Mouse (Mus musculus): ENCODE results near the gene Bpifa1. TPM values are rescaled to one million over a fixed set of nuclear protein-coding genes. Genes with fewer than 3 reads are reported as not detected.
"Not testable (repeated sequence)": the region's sequence is repeated elsewhere in the genome, so short reads cannot be mapped to it uniquely, and the experiment has no call there.

Bpifa1 gene
- total RNA-seq (2018; cell fraction: chromatin; rRNA removed) = not detected
- not detected for total RNA-seq (2018; cell fraction: cytosol; rRNA removed)
- total RNA-seq (2018; cell fraction: nucleus; rRNA removed) = not detected
- not detected in 3 replicates for polyA plus RNA-seq (2018)

GRCm38 (mm10) chr2:154142580-154142979 is at the start of gene Bpifa1:
Gene Bpifa1 (plus strand): TSS chr2:154142880.
- H3K79me2 ChIP-seq (ENCODE audit: inconsistent target) = no peaks in the 10 kb centered on the region
- H3K4me3 ChIP-seq (ENCODE audit: inconsistent target) = no peak within 1 kb of the TSS
- H3K36me3 ChIP-seq (ENCODE audit: inconsistent target) = no peaks in the 10 kb centered on the region
- 95% methylated on average over 4 of the region's 4 CpGs for WGBS (ENCODE audit: missing documents)
- no peak within 1 kb of the TSS for H3K27ac ChIP-seq

GRCm38 (mm10) chr2:154097734-154098133 is 44.9 kb upstream of the Bpifa1 start:
- 43% methylated on average over 1 of the region's 1 CpGs for WGBS (ENCODE audit: missing documents)
- H3K36me3 ChIP-seq (ENCODE audit: inconsistent target) = no peaks in the 10 kb centered on the region
- H3K4me3 ChIP-seq (ENCODE audit: inconsistent target) = no peak overlapping the region
- no peak overlapping the region for H3K27ac ChIP-seq
- no peaks in the 10 kb centered on the region for H3K79me2 ChIP-seq (ENCODE audit: inconsistent target)

- 79% methylated on average over 3 of the region's 3 CpGs for WGBS (ENCODE audit: missing documents)
- Histone ChIP-seq H3K4me3 (ENCODE audit: inconsistent target) (no peak overlapping the region), H3K27ac (no peak overlapping the region), H3K79me2 (ENCODE audit: inconsistent target) (no peaks in the 10 kb centered on the region), H3K36me3 (ENCODE audit: inconsistent target) (no peaks in the 10 kb centered on the region)
These were observed 25.3 kb upstream of the Bpifa1 start for GRCm38 (mm10) chr2:154117381-154117780.

- no peaks in the 10 kb centered on the region for H3K79me2 ChIP-seq (ENCODE audit: inconsistent target)
- H3K27ac ChIP-seq = no peak within 1 kb of the TSS
- no peak within 1 kb of the TSS for H3K4me3 ChIP-seq (ENCODE audit: inconsistent target)
- H3K36me3 ChIP-seq (ENCODE audit: inconsistent target) = no peaks in the 10 kb centered on the region
- WGBS (ENCODE audit: missing documents) = 80% methylated on average over 2 of the region's 2 CpGs
These were observed 12.6 kb upstream of the Bpifa1 start, which contains the start of gene Bpifa3 for GRCm38 (mm10) chr2:154130120-154130519. Gene Bpifa3 (plus strand): TSS chr2:154130336.

- Histone ChIP-seq H3K79me2 (ENCODE audit: inconsistent target) (no peaks in the 10 kb centered on the region), H3K27ac (no peak overlapping the region), H3K4me3 (ENCODE audit: inconsistent target) (no peak overlapping the region), H3K36me3 (ENCODE audit: inconsistent target) (no peaks in the 10 kb centered on the region)
- WGBS (ENCODE audit: missing documents) = 96% methylated on average over 3 of the region's 3 CpGs
These were observed 1.1 kb downstream of the Bpifa1 start for GRCm38 (mm10) chr2:154143735-154144134.

- Histone ChIP-seq H3K79me2 (ENCODE audit: inconsistent target) (no peaks in the 10 kb centered on the region), H3K4me3 (ENCODE audit: inconsistent target) (no peak overlapping the region), H3K27ac (no peak overlapping the region), H3K36me3 (ENCODE audit: inconsistent target) (no peaks in the 10 kb centered on the region)
- WGBS (ENCODE audit: missing documents) = 82% methylated on average over 4 of the region's 4 CpGs
These were observed 4.8 kb downstream of the Bpifa1 start for GRCm38 (mm10) chr2:154147496-154147895.

GRCm38 (mm10) chr2:154158433-154158832 is 15.8 kb downstream of the Bpifa1 start:
- WGBS (ENCODE audit: missing documents) = 44% methylated on average over 3 of the region's 3 CpGs
- Histone ChIP-seq H3K4me3 (ENCODE audit: inconsistent target) (no peak overlapping the region), H3K36me3 (ENCODE audit: inconsistent target) (no peaks in the 10 kb centered on the region)

GRCm38 (mm10) chr2:154162307-154162706 is 19.6 kb downstream of the Bpifa1 start, which contains the start of gene Bpifa5:
Gene Bpifa5 (plus strand): TSS chr2:154162607.
- Histone ChIP-seq H3K4me3 (ENCODE audit: inconsistent target) (no peak within 1 kb of the TSS), H3K79me2 (ENCODE audit: inconsistent target) (no peaks in the 10 kb centered on the region), H3K36me3 (ENCODE audit: inconsistent target) (no peaks in the 10 kb centered on the region), H3K27ac (no peak within 1 kb of the TSS)
- 81% methylated on average over 8 of the region's 8 CpGs for WGBS (ENCODE audit: missing documents)

More at GRCm38 (mm10) chr2:154158433-154158832, 15.8 kb downstream of the Bpifa1 start:
- Histone ChIP-seq H3K79me2 (ENCODE audit: inconsistent target) (no peaks in the 10 kb centered on the region), H3K27ac (no peak overlapping the region)

GRCm38 (mm10) chr2:154163306-154163705 is 20.6 kb downstream of the Bpifa1 start:
- H3K4me3 ChIP-seq (ENCODE audit: inconsistent target) = no peak overlapping the region
- H3K27ac ChIP-seq = no peak overlapping the region
- WGBS (ENCODE audit: missing documents) = 86% methylated on average over 5 of the region's 5 CpGs
- H3K36me3 ChIP-seq (ENCODE audit: inconsistent target) = no peaks in the 10 kb centered on the region
- H3K79me2 ChIP-seq (ENCODE audit: inconsistent target) = no peaks in the 10 kb centered on the region

- no peaks in the 10 kb centered on the region for H3K36me3 ChIP-seq (ENCODE audit: inconsistent target)
- 74% methylated on average over 3 of the region's 3 CpGs for WGBS (ENCODE audit: missing documents)
- no peak overlapping the region for H3K4me3 ChIP-seq (ENCODE audit: inconsistent target)
- H3K27ac ChIP-seq = no peak overlapping the region
- H3K79me2 ChIP-seq (ENCODE audit: inconsistent target) = no peaks in the 10 kb centered on the region
These were observed 26.5 kb downstream of the Bpifa1 start for GRCm38 (mm10) chr2:154169172-154169571.

GRCm38 (mm10) chr2:154171621-154172020 is 28.9 kb downstream of the Bpifa1 start:
- no peaks in the 10 kb centered on the region for H3K36me3 ChIP-seq (ENCODE audit: inconsistent target)
- WGBS (ENCODE audit: missing documents) = 69% methylated on average over 6 of the region's 6 CpGs
- no peak overlapping the region for H3K27ac ChIP-seq
- H3K79me2 ChIP-seq (ENCODE audit: inconsistent target) = no peaks in the 10 kb centered on the region
- no peak overlapping the region for H3K4me3 ChIP-seq (ENCODE audit: inconsistent target)

- WGBS (ENCODE audit: missing documents) = 23% methylated on average over 1 of the region's 1 CpGs
- H3K27ac ChIP-seq = no peak overlapping the region
- H3K4me3 ChIP-seq (ENCODE audit: inconsistent target) = no peak overlapping the region
These were observed 30.6 kb downstream of the Bpifa1 start for GRCm38 (mm10) chr2:154173313-154173712.

GRCm38 (mm10) chr2:154181900-154182299 is 39.2 kb downstream of the Bpifa1 start:
- H3K4me3 ChIP-seq (ENCODE audit: inconsistent target); H3K27ac ChIP-seq; H3K36me3 ChIP-seq (ENCODE audit: inconsistent target); H3K79me2 ChIP-seq (ENCODE audit: inconsistent target): not testable (repeated sequence)
- 87% methylated on average over 7 of the region's 7 CpGs for WGBS (ENCODE audit: missing documents)

More at GRCm38 (mm10) chr2:154173313-154173712, 30.6 kb downstream of the Bpifa1 start:
- H3K36me3 ChIP-seq (ENCODE audit: inconsistent target) = no peaks in the 10 kb centered on the region
- no peaks in the 10 kb centered on the region for H3K79me2 ChIP-seq (ENCODE audit: inconsistent target)

- not testable (repeated sequence) for H3K27ac ChIP-seq; H3K79me2 ChIP-seq (ENCODE audit: inconsistent target); H3K4me3 ChIP-seq (ENCODE audit: inconsistent target); H3K36me3 ChIP-seq (ENCODE audit: inconsistent target)
- WGBS (ENCODE audit: missing documents) = 83% methylated on average over 2 of the region's 4 CpGs
These were observed 40.4 kb downstream of the Bpifa1 start for GRCm38 (mm10) chr2:154183061-154183460.

- Histone ChIP-seq H3K36me3 (ENCODE audit: inconsistent target) (no peaks in the 10 kb centered on the region), H3K27ac (no peak overlapping the region), H3K79me2 (ENCODE audit: inconsistent target) (no peaks in the 10 kb centered on the region), H3K4me3 (ENCODE audit: inconsistent target) (no peak overlapping the region)
- 88% methylated on average over 6 of the region's 6 CpGs for WGBS (ENCODE audit: missing documents)
These were observed 42.6 kb downstream of the Bpifa1 start for GRCm38 (mm10) chr2:154185319-154185718.

GRCm38 (mm10) chr2:154185748-154186147 is 43.1 kb downstream of the Bpifa1 start:
- H3K36me3 ChIP-seq (ENCODE audit: inconsistent target) = no peaks in the 10 kb centered on the region
- no peak overlapping the region for H3K4me3 ChIP-seq (ENCODE audit: inconsistent target)
- WGBS (ENCODE audit: missing documents) = 47% methylated on average over 3 of the region's 3 CpGs
- no peaks in the 10 kb centered on the region for H3K79me2 ChIP-seq (ENCODE audit: inconsistent target)
- no peak overlapping the region for H3K27ac ChIP-seq
